Mouse (Mus musculus) heart, adult 2 months (tissue): ENCODE data around the gene Uimc1. TPM values are rescaled to one million over a fixed set of nuclear protein-coding genes. Genes with fewer than 3 reads are reported as not detected.

Experiments used
- DNase-seq, 2 experiments: peaks; one replicate each; pipeline ENCODE4 v3.0.0; 2021
- H3K27ac ChIP-seq: fragments of 200-600 bp; 2 replicates; pipeline ENCODE4 v1.8.1; 2022
- H3K27me3 ChIP-seq: fragments of 200-500 bp; 2 replicates; pipeline ENCODE4 v1.6.1; 2012; ENCODE audit warnings: mild to moderate bottlenecking, low read length, inconsistent platforms, mixed read lengths; ENCODE audit not compliant: control insufficient read depth, insufficient read depth
- H3K36me3 ChIP-seq: fragments of 200-500 bp; 2 replicates; pipeline ENCODE4 v1.6.1; 2012; ENCODE audit warnings: low read length, inconsistent platforms; ENCODE audit not compliant: control insufficient read depth, insufficient read depth
- H3K4me1 ChIP-seq: fragments of 200-500 bp; 2 replicates; pipeline ENCODE4 v1.6.1; 2011; ENCODE audit warnings: low read length; ENCODE audit not compliant: control insufficient read depth, insufficient read depth
- H3K4me3 ChIP-seq: fragments of 200-600 bp; 2 replicates; pipeline ENCODE4 v1.8.1; 2022
- H3K79me2 ChIP-seq: fragments of 200-500 bp; replicated peaks from 2 replicates; pipeline ENCODE4 v1.6.1; 2012; ENCODE audit warnings: mild to moderate bottlenecking, inconsistent platforms, low read length, moderate library complexity, mixed read lengths; ENCODE audit not compliant: control insufficient read depth, insufficient read depth
- H3K9ac ChIP-seq: fragments of 200-500 bp; 2 replicates; pipeline ENCODE4 v1.6.1; 2012; ENCODE audit warnings: low read depth, mild to moderate bottlenecking, control low read depth, inconsistent platforms, low read length, mixed read lengths
- CTCF ChIP-seq: fragments of 200-600 bp; IDR thresholded peaks from 2 replicates; pipeline ENCODE4 v1.8.1; 2022; ENCODE audit warnings: antibody characterized with exemption, mild to moderate bottlenecking, moderate library complexity
- EP300 ChIP-seq: fragments of 200-500 bp; IDR thresholded peaks from 2 replicates; pipeline ENCODE4 v1.6.1; 2011; ENCODE audit warnings: low read depth, low read length, control low read depth; ENCODE audit not compliant: insufficient read depth
- POLR2A ChIP-seq: fragments of 200-500 bp; IDR thresholded peaks from 2 replicates; pipeline ENCODE4 v1.6.1; 2011; ENCODE audit warnings: mild to moderate bottlenecking, low read depth, low read length, control low read depth; ENCODE audit not compliant: insufficient read depth
- WGBS: fragments of 180-500 bp; shearing (Covaris S2); methylation state at CpG from one replicate; pipeline ENCODE4 v1.1.7; 2018; 5-methylcytosine and 5-hydroxymethylcytosine counted together
- intact Hi-C: fragments of 180-260 bp; cut with DNase I; formaldehyde crosslinking; loops from one replicate; pipeline ENCODE4 v1.15.1; 2025
- polyA plus RNA-seq: library from polyadenylated mRNA; depleted of rRNA; stranded (reverse); fragments of >200 nt; gene quantifications from 2 replicates; pipeline ENCODE4 v1.2.3, GENCODE M21; 2012
- total RNA-seq, 2 experiments: library from RNA; stranded (reverse); gene quantifications; 2 replicates each; pipeline ENCODE4 v1.2.3; 2021

The Uimc1 gene
- total and polyA plus RNA-seq, 3 experiments = 9.9 to 20.5 (median 20.3) TPM

- Histone ChIP-seq H3K27ac (no peak overlapping the region), H3K79me2 (no peaks in the 10 kb centered on the region), H3K36me3 (no peaks in the 10 kb centered on the region), H3K9ac (no peak overlapping the region), H3K27me3 (no peaks in the 10 kb centered on the region), H3K4me3 (no peak overlapping the region), H3K4me1 (no peaks in the 10 kb centered on the region)
- WGBS = 61% methylated on average over 10 of the region's 10 CpGs
- DNase-seq = no peak
- intact Hi-C loops = no loop called here
- TF ChIP-seq EP300 (no peak), POLR2A (no peak), CTCF (no peak)
These were observed 98.0 kb downstream of the Uimc1 start for GRCm38 (mm10) chr13:55002090-55002489.

- Histone ChIP-seq H3K9ac (no peak overlapping the region), H3K4me3 (no peak overlapping the region), H3K27ac (no peak overlapping the region), H3K79me2 (no peaks in the 10 kb centered on the region), H3K27me3 (no peaks in the 10 kb centered on the region), H3K36me3 (no peaks in the 10 kb centered on the region), H3K4me1 (no peaks in the 10 kb centered on the region)
- WGBS = 69% methylated on average over 10 of the region's 10 CpGs
- intact Hi-C loops = no loop called here
- TF ChIP-seq POLR2A = no peak
- no peak for DNase-seq
These were observed 99.7 kb downstream of the Uimc1 start for GRCm38 (mm10) chr13:55000433-55000832.

- no peaks in the 10 kb centered on the region for H3K79me2 ChIP-seq
- no peaks in the 10 kb centered on the region for H3K36me3 ChIP-seq
- no peak overlapping the region for H3K9ac ChIP-seq
- H3K27ac ChIP-seq = no peak overlapping the region
- H3K27me3 ChIP-seq = no peaks in the 10 kb centered on the region
- 91% methylated on average over 8 of the region's 8 CpGs for WGBS
- no peak overlapping the region for H3K4me3 ChIP-seq
- no peaks in the 10 kb centered on the region; the same call in 1 of the 2 replicates for H3K4me1 ChIP-seq
- no peak for DNase-seq
- TF ChIP-seq POLR2A = no peak
- TF ChIP-seq EP300 = no peak
- no peak for TF ChIP-seq CTCF
- intact Hi-C loops = no loop called here
These were observed 102.5 kb downstream of the Uimc1 start for GRCm38 (mm10) chr13:54997568-54997967.

GRCm38 (mm10) chr13:54995161-54995560, 104.9 kb downstream of the Uimc1 start:
- Histone ChIP-seq H3K9ac (no peak overlapping the region), H3K27ac (no peak overlapping the region), H3K4me1 (no peaks in the 10 kb centered on the region; the same call in 1 of the 2 replicates), H3K27me3 (no peaks in the 10 kb centered on the region), H3K4me3 (no peak overlapping the region), H3K79me2 (no peaks in the 10 kb centered on the region), H3K36me3 (no peaks in the 10 kb centered on the region)
- 43% methylated on average over 6 of the region's 6 CpGs for WGBS
- no peak for DNase-seq
- intact Hi-C loops = no loop called here
- TF ChIP-seq POLR2A (no peak), CTCF (no peak), EP300 (no peak)

GRCm38 (mm10) chr13:54994576-54994975, 105.5 kb downstream of the Uimc1 start:
- no peaks in the 10 kb centered on the region for H3K27me3 ChIP-seq
- no peak overlapping the region for H3K9ac ChIP-seq
- H3K4me3 ChIP-seq = no peak overlapping the region
- H3K4me1 ChIP-seq = no peaks in the 10 kb centered on the region; the same call in 1 of the 2 replicates
- TF ChIP-seq EP300 (no peak), CTCF (no peak), POLR2A (no peak)
- no peak overlapping the region for H3K27ac ChIP-seq
- H3K36me3 ChIP-seq = no peaks in the 10 kb centered on the region
- intact Hi-C loops = no loop called here
- no peak for DNase-seq
- no peaks in the 10 kb centered on the region for H3K79me2 ChIP-seq
- WGBS = 24% methylated on average over 4 of the region's 4 CpGs

- no peak for DNase-seq
- Histone ChIP-seq H3K27me3 (no peaks in the 10 kb centered on the region), H3K27ac (no peak overlapping the region), H3K36me3 (no peaks in the 10 kb centered on the region), H3K79me2 (no peaks in the 10 kb centered on the region), H3K4me3 (no peak overlapping the region), H3K9ac (no peak overlapping the region), H3K4me1 (peaks cover 3% of the 10 kb centered on the region)
- intact Hi-C loops = no loop called here
- TF ChIP-seq EP300 (no peak), CTCF (no peak), POLR2A (no peak)
- 88% methylated on average over 7 of the region's 7 CpGs for WGBS
These were observed 107.9 kb downstream of the Uimc1 start for GRCm38 (mm10) chr13:54992215-54992614.
